Mouse (Mus musculus) testis, adult 2 months (tissue): ENCODE results near the gene Yes1.

Experiments used
- CTCF ChIP-seq: fragments of 200-500 bp; IDR thresholded peaks from 2 replicates; pipeline ENCODE4 v1.5.1; 2012; ENCODE audit warnings: low read depth, mild to moderate bottlenecking, inconsistent platforms, low read length, moderate library complexity; ENCODE audit not compliant: control insufficient read depth, insufficient read depth, insufficient replicate concordance
- POLR2A ChIP-seq: fragments of 200-500 bp; IDR thresholded peaks from 2 replicates; pipeline ENCODE4 v1.6.1; 2012; ENCODE audit warnings: low read depth, mild to moderate bottlenecking, inconsistent platforms, low read length, moderate library complexity; ENCODE audit not compliant: control insufficient read depth

DNA sequence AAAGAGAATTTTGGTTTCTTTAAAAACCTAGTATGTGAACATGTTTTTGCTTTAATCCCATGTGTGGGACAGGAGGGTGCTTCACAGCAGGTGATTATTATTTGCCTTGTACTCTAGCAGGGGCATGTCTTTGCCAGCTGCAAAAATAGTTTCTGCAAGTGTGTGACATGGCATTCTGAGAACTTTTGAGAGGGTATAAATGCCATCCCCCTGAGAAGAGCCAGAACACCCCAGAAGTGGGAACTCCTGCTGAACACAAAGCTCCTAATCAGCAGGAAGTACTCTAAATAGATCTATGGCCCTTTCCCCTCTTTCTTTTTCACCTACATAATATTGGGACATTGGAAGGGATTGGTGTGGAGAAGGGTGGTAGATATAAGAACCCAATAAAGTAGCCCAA is 22.2 kb downstream of the Yes1 start:
- TF ChIP-seq CTCF (no peak), POLR2A (no peak)
